Mouse (Mus musculus) CH12.LX (cell line): ENCODE data around the gene Cyp4f16. TPM values are rescaled to one million over a fixed set of nuclear protein-coding genes. Genes with fewer than 3 reads are reported as not detected.

Experiments
- DNase-seq: peaks from one replicate; pipeline ENCODE4 v3.0.0-alpha.2; 2013; ENCODE audit errors: extremely low read depth
- H3K27ac ChIP-seq: 2 replicates; pipeline ENCODE4 v1.5.1; 2012; ENCODE audit warnings: low read depth, mild to moderate bottlenecking, control low read depth, moderate library complexity; ENCODE audit not compliant: insufficient read depth
- H3K27me3 ChIP-seq: replicated peaks from 2 replicates; pipeline ENCODE3; 2012; ENCODE audit warnings: inconsistent platforms
- H3K36me3 ChIP-seq, 2 experiments: replicated peaks in 1 of 2; 2 replicates each; pipeline versions ENCODE3 to v1.6.1; 2012; ENCODE audit warnings: inconsistent platforms in 1 of 2, low read length in 1 of 2, mild to moderate bottlenecking in 1 of 2, mixed read lengths in 1 of 2, moderate library complexity in 1 of 2; ENCODE audit not compliant: control insufficient read depth in 1 of 2, insufficient read depth in 1 of 2
- H3K4me1 ChIP-seq, 2 experiments: 2 replicates each; pipeline ENCODE4 v1.6.1; 2012; ENCODE audit warnings: inconsistent platforms in 1 of 2, moderate library complexity in 1 of 2; ENCODE audit not compliant: insufficient read depth in 2 of 2, control insufficient read depth in 1 of 2
- H3K4me2 ChIP-seq: 2 replicates; pipeline ENCODE4 v1.6.1; 2012; ENCODE audit warnings: low read depth, mild to moderate bottlenecking, control low read depth; ENCODE audit not compliant: poor library complexity, insufficient read depth, severe bottlenecking
- H3K4me3 ChIP-seq, 3 experiments: fragments of 150-350 bp in 1 of 3; sonication (generic) in 1 of 3; replicated peaks in 1 of 3; 2 replicates each; pipeline versions ENCODE3 to v1.5.1; 2011 to 2012; ENCODE audit warnings: low read depth in 2 of 3, low read length in 2 of 3, mild to moderate bottlenecking in 2 of 3, moderate library complexity in 2 of 3, control low read depth in 1 of 3, improper control_type of control experiment in 1 of 3, inconsistent platforms in 1 of 3, mixed read lengths in 1 of 3; ENCODE audit not compliant: poor library complexity in 1 of 3
- H3K79me2 ChIP-seq: replicated peaks from 2 replicates; pipeline ENCODE4 v1.6.1; 2012; ENCODE audit warnings: mild to moderate bottlenecking, moderate library complexity; ENCODE audit not compliant: control insufficient read depth, poor library complexity, insufficient read depth, severe bottlenecking; ENCODE audit errors: extremely low read depth
- H3K9ac ChIP-seq: 2 replicates; pipeline ENCODE4 v1.6.1; 2012; ENCODE audit warnings: low read depth, mild to moderate bottlenecking, control low read depth, moderate library complexity; ENCODE audit not compliant: insufficient read depth
- H3K9me3 ChIP-seq: replicated peaks from 2 replicates; pipeline ENCODE3; 2012; ENCODE audit warnings: low read length, inconsistent platforms, mixed read lengths
- BHLHE40 ChIP-seq: IDR thresholded peaks from 2 replicates; pipeline ENCODE4 v1.6.1; 2011; ENCODE audit warnings: mild to moderate bottlenecking, low read depth, low read length, improper control_type of control experiment
- CHD1 ChIP-seq: IDR thresholded peaks from 2 replicates; pipeline ENCODE4 v1.6.1; 2012; ENCODE audit warnings: low read depth, low read length, improper control_type of control experiment, inconsistent platforms
- EP300 ChIP-seq: IDR thresholded peaks from 2 replicates; pipeline ENCODE4 v1.6.1; 2011; ENCODE audit warnings: low read length, improper control_type of control experiment
- ETS1 ChIP-seq: conservative IDR thresholded peaks from 2 replicates; pipeline ENCODE4 v1.6.1; 2012; ENCODE audit warnings: low read depth, mild to moderate bottlenecking, inconsistent platforms, low read length, improper control_type of control experiment, moderate library complexity
- JUN ChIP-seq: IDR thresholded peaks from 2 replicates; pipeline ENCODE4 v1.6.1; 2011; ENCODE audit warnings: low read depth, mild to moderate bottlenecking, low read length, improper control_type of control experiment, moderate library complexity; ENCODE audit not compliant: insufficient read depth
- JUND ChIP-seq: conservative IDR thresholded peaks from 2 replicates; pipeline ENCODE4 v1.6.1; 2011; ENCODE audit warnings: low read depth, low read length, improper control_type of control experiment
- MAFK ChIP-seq: IDR thresholded peaks from 2 replicates; pipeline ENCODE4 v1.6.1; 2011; ENCODE audit warnings: low read length, improper control_type of control experiment; ENCODE audit not compliant: insufficient replicate concordance
- MAX ChIP-seq: IDR thresholded peaks from 2 replicates; pipeline ENCODE4 v1.6.1; 2011; ENCODE audit warnings: low read length, improper control_type of control experiment
- MAZ ChIP-seq: IDR thresholded peaks from 2 replicates; pipeline ENCODE4 v1.6.1; 2012; ENCODE audit warnings: low read depth, mild to moderate bottlenecking, inconsistent platforms, low read length, improper control_type of control experiment, moderate library complexity
- MYC ChIP-seq: IDR thresholded peaks from 2 replicates; pipeline ENCODE4 v1.6.1; 2011; ENCODE audit warnings: low read depth, mild to moderate bottlenecking, improper control_type of control experiment, low read length
- NRF1 ChIP-seq: IDR thresholded peaks from 2 replicates; pipeline ENCODE4 v1.6.1; 2014; ENCODE audit warnings: low read depth, mild to moderate bottlenecking, inconsistent platforms, low read length, improper control_type of control experiment, moderate library complexity
- POLR2AphosphoS2 ChIP-seq: IDR thresholded peaks from 2 replicates; pipeline ENCODE4 v1.6.1; 2011; ENCODE audit warnings: low read depth, low read length, improper control_type of control experiment
- SIN3A ChIP-seq: IDR thresholded peaks from 2 replicates; pipeline ENCODE4 v1.6.1; 2012; ENCODE audit warnings: low read length, improper control_type of control experiment, inconsistent platforms
- USF2 ChIP-seq: conservative IDR thresholded peaks from 2 replicates; pipeline ENCODE4 v1.6.1; 2011; ENCODE audit warnings: low read depth, low read length, improper control_type of control experiment
- ZC3H11A ChIP-seq: IDR thresholded peaks from 2 replicates; pipeline ENCODE4 v1.6.1; 2012; ENCODE audit warnings: low read depth, mild to moderate bottlenecking, inconsistent platforms, low read length, improper control_type of control experiment
- ZKSCAN1 ChIP-seq: IDR thresholded peaks from 2 replicates; pipeline ENCODE4 v1.6.1; 2012; ENCODE audit warnings: low read depth, inconsistent platforms, low read length, improper control_type of control experiment, borderline replicate concordance
- ZMIZ1 ChIP-seq: IDR thresholded peaks from 2 replicates; pipeline ENCODE4 v1.6.1; 2012; ENCODE audit warnings: low read depth, mild to moderate bottlenecking, inconsistent platforms, low read length, improper control_type of control experiment
- dilution Hi-C: fragments of 300-500 bp; cut with MboI; formaldehyde crosslinking; loops from 2 replicates; pipeline ENCODE4 v1.14.3; 2020; ENCODE audit warnings: low sequenced_read_pairs; ENCODE audit not compliant: extremely low pct_unique_long_range_greater_than_20kb, extremely low pct_ligation_motif_present
- in situ Hi-C: fragments of 300-500 bp; cut with MboI; formaldehyde crosslinking; loops from 3 replicates; pipeline ENCODE4 v1.14.3; 2019; ENCODE audit warnings: low sequenced_read_pairs, low pct_ligation_motif_present, low pct_unique_long_range_greater_than_20kb, mixed read lengths
- polyA plus RNA-seq: library from polyadenylated mRNA; unstranded; fragments of >175 nt; gene quantifications from 2 replicates; pipeline ENCODE4 v1.2.1, GENCODE M21; 2012; ENCODE audit warnings: low read depth; ENCODE audit not compliant: insufficient read length
- total RNA-seq, 2 experiments: library from RNA; depleted of rRNA; stranded (reverse); fragments of 300-350 nt in 1 of 2; fragments of >200 nt in 1 of 2; gene quantifications; 2 replicates each; pipeline ENCODE4 v1.2.3; 2012 to 2014

The Cyp4f16 gene
- total and polyA plus RNA-seq, 3 experiments = 28.3 to 33.9 (median 30.0) TPM

DNA sequence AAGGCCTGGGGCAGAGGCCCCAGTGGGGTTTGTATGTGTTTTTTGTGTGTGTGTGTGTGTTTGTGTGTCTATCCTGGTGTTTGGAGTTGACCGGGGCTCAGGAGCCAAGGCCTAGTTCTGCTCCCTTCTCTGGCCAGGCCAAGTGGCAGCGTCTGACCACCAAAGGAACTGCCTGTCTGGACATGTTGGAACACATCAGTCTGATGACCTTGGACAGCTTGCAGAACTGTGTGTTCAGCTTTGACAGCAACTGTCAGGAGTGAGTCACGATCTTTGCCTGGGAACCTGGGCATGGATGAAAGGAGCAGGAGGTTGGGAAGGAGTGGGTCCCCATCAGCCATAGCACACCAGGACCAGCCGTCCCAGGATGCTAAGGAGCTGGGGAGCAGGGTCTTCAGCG is 14.4 kb upstream of the Cyp4f16 start:
- in situ Hi-C loops (loop anchor here (10.0 kb wide), 1 partner anchor 153 kb away; no protein-coding TSS in a partner anchor), dilution Hi-C loops (no loop called here)
- peak overlapping the region in 1 of 3 experiments; percentile 67 for H3K4me3 ChIP-seq
- H3K27ac ChIP-seq = no peak overlapping the region
- no peak overlapping the region for H3K4me2 ChIP-seq
- no peak overlapping the region for H3K9ac ChIP-seq
- no peak for TF ChIP-seq MYC
- 0 out of 2 replicates have a peak, but pooled peaks have one; percentile 39 for TF ChIP-seq CHD1
- peaks cover 17 to 53% of the 10 kb centered on the region in 2 experiments for H3K4me1 ChIP-seq
- DNase-seq = no peak
- H3K9me3 ChIP-seq = no peaks in the 10 kb centered on the region
- peaks cover 14 to 62% of the 10 kb centered on the region in 2 experiments for H3K36me3 ChIP-seq
- peaks cover 12% of the 10 kb centered on the region for H3K79me2 ChIP-seq
- no peaks in the 10 kb centered on the region for H3K27me3 ChIP-seq

- peak overlapping the region in 2 of 3 experiments; percentile 67 to 89 for H3K4me3 ChIP-seq
- no peaks in the 10 kb centered on the region for H3K9me3 ChIP-seq
- no peak for TF ChIP-seq MAZ
- TF ChIP-seq MAFK = no peak
- TF ChIP-seq NRF1 = no peak
- TF ChIP-seq USF2 = no peak
- no peak for TF ChIP-seq ETS1
- TF ChIP-seq ZC3H11A = no peak
- TF ChIP-seq BHLHE40 = no peak
- no peak for TF ChIP-seq ZMIZ1
- no peak for TF ChIP-seq POLR2AphosphoS2
- TF ChIP-seq JUN = no peak
- no peak for TF ChIP-seq JUND
- no peak for TF ChIP-seq ZKSCAN1
- no peak for TF ChIP-seq SIN3A
- no peak for TF ChIP-seq MAX
- TF ChIP-seq EP300 = no peak
- dilution Hi-C loops = no loop called here
- in situ Hi-C loops = loop anchor here (10.0 kb wide), 1 partner anchor 152 kb away; no protein-coding TSS in a partner anchor
- peaks cover 18 to 57% of the 10 kb centered on the region in 2 experiments for H3K4me1 ChIP-seq
- H3K4me2 ChIP-seq = peak overlapping the region; percentile 90; the same call in 1 of the 2 replicates
- peaks cover 12% of the 10 kb centered on the region for H3K79me2 ChIP-seq
- H3K27me3 ChIP-seq = no peaks in the 10 kb centered on the region
- no peak overlapping the region for H3K27ac ChIP-seq
- DNase-seq = peak; percentile 20
- H3K36me3 ChIP-seq = peaks cover 14 to 63% of the 10 kb centered on the region in 2 experiments
- peak overlapping the region; percentile 92; the same call in 1 of the 2 replicates for H3K9ac ChIP-seq
These were observed 14.0 kb upstream of the Cyp4f16 start for GRCm38 (mm10) chr17:32522386-32522785.
